Mouse (Mus musculus): ENCODE results near the gene Gm10354.
"Not testable (repeated sequence)": the region's sequence is repeated elsewhere in the genome, so short reads cannot be mapped to it uniquely, and the experiment has no call there.

The Gm10354 gene

DNA sequence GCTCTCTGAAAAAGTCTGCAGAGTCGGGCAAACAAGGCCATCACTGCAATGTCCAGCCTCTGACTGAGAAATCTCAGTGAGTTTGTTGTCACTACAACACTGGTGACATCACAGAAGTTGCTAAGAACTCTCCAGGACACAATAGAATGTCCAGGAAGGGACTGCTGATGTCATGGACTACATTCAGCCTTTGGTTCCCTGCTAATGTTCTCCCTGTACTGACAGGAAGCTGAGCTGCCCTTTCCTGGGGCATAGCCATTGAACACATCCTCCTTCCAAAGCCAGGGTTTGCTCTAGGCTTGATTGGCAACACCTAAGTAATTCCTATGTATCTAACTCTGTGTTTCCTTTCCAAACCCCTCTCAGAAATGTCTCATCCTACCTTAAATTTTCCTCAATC is at the start of gene Gm10354:
Gene Gm10354, minus strand, starts transcription at position 101 of the 400 bp plus-strand sequence.
- DNase-seq, result not testable (repeated sequence)

DNA sequence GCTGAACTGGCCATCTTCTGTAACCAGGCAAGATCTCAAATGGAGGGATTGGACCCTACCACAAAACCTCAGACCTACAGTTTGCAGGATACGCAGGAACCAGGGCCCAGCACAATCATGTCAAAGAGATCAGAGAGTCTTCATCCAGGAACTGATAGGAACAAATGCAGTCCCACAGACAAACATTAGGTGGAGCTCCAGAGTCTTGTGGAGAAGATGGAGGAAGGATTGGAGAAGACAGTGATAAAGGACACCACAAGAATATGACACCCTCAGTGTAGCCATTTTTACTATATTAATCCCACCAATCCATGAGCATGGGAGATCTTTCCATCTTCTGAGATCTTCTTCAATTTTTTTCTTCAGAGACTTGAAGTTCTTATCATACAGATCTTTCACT is 45.6 kb upstream of the Gm10354 start:
- peak in 1 of 2 experiments; percentile 4 for DNase-seq

DNA sequence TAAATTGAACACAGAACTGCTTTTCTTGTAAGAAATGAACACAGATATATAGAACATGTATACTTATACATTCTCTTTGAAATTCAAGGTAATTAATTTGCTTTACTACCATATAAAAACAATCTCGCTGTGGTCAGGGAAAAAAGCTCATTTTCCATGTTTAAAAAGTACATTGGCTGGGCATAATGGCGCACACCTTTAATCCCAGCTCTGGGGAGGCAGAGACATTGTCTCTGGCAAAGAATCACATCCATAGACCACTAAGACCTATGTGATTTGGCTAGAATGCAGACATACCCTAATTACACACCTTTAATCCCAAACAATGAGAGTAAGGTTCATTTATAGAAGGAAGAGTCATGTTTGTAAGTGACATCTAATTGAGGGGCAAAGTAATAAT is 41.3 kb upstream of the Gm10354 start:
- not testable (repeated sequence) for DNase-seq

DNA sequence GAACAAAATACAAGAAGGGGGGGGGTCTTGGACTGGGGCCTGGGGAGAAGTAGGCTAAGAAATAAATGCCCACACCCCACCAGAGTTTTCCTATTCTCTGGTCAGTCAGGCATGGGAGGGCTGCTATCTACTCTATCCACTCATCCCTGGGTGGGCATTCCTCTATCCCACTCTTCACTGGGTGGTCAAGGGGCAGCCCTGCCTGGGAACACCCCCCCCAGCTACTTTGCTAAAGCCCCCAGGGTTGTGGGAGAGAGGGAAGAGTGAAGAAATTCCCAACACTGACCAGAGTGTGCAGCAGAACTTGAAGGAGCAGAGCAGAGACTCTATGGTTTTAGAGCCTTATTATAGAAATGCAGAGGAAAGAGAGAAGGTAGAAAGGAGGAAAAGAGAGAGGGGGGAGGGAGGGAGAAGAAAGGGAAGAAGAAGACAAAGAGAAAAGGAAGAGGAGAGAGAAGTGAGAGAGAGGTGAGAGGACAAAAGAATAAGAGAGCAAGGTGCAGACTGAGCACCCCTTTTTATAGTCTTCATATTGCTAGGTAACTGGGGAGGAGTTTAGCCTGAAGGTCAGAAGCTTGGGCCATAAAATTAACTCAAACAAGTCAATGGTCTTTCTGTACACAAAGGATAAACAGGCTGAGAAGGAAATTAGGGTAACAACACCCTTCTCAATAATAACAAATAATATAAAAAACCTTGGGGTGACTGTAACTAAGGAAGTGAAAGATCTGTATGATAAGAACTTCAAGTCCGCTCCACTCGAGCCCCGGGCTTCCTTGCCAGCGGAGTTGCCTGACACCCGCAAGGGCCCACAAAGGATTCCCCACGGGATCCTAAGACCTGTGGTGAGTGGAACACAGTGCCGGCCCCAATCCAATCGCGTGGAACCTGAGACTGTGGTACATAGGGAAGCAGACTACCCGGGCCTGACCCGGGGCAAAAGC is 32.2 kb upstream of the Gm10354 start:
- not testable (repeated sequence) for DNase-seq

DNA sequence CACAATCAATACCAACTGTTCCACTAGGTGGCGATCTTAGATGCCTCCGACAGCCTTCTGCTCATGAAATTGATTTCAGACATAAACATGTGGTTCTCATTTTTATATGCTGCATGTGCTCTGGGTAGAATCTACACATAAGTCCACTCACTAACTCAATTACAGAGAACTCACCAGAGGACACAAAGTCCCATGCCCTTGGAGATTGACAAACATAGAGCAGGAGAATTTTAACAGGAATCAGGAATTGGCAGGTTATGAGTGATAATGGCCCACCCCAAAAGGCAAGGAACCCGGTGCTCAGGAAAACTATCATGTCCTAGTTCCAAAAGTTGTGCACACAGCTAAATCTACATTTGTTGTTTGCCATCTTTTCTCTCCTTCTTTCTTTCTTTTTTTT is 28.2 kb upstream of the Gm10354 start:
- not testable (repeated sequence) for DNase-seq

DNA sequence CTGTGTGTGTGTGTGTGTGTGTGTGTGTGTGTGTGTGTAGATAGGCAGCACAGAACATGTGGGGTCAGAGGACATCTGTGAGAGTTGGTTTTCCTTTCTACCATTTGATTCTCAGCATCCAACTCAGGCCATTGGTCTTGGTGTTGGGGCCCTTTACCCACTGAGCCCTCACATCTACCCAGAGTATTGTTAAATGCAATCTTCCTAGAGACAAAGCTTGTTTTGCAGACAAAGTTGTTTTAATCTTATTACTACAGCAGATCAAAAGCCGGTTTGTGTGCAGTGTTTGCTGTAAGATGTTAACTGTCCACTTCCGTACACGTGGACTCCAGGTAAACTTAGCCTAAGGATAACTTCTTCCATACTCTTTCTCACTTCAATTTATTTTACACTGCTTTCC is 27.6 kb upstream of the Gm10354 start:
- DNase-seq, result not testable (repeated sequence)

DNA sequence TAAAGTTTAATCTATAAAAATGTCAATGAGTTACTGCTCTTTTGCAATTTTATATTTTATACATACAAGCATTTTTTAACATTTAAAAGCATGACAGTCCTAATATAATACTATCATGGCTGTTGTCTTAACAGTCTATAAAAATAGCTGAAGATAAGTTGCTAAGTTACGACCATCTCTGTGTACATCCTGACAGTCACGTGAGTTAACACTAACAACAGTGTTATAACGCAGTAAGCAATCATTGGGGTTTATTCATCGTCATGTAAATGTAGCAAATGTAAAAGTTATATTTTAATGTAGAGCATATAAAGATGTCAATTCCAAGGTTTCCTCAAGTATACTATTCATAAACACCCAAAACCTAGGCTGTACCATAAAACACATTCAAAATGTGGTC is 26.8 kb upstream of the Gm10354 start:
- DNase-seq, result not testable (repeated sequence)

DNA sequence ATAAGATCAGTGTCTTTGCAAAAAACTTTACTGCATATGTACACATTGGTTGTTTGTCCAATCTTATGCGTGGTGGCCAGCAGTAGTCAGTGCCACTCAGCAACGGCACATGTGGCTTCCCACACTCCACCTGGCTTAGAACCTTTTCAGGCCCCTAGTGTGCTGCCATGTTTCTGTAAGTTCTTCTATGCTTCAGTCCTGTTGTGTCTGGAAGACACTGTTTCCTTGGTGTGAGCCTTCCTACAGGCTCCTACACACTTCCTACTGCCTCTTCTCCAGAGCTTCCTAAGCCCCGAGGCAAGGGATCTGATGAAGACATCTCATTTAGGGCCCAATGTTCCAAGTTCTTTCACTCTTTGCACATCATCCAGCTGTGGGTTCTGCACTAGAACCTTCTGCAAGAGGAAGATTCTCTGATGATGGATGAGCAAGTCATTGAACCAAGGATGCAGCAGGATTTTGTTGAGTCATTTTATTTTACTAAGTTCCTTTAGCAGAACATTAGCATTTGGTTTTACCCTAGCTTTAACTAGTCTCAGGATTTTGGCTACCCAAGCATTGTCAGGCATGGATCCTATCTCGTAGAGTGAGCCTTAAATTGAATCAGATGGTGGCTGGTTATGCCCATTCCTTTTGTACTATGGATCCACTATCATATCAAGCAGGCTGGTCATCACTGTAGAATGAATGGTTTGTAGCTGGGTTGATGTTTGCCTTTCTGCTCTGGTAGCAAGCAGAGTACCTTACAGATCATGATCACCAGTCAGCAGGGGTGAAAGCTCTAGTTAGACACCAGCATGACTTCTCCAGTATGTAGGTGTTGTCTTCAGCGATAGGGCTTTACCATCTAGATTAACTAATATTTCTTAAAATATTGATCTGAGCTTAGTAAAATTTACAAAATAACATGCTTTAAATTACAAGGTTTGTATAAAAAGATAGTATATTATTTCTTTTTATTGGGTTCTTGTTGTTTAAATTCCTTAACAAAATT is 26.1 kb upstream of the Gm10354 start:
- DNase-seq, result not testable (repeated sequence)

DNA sequence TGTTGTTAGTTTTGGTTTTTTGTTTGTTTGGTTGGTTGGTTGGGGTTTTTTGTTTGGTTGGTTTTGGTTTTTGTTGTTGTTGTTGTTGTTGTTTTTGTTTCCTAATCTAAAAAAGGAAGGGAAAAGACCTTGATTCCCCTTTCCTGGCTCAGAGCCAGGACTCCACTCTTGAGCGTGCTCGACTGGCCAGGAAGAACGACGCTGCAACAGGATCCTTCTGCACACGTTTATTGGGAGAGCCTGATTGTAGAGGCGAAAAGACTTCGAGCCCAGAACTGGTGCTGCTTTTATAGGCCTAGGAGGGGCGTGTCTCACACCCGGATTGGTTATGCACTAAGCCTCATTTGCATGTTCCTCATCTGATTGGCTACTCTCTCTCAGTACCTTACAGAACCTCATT is 19.3 kb upstream of the Gm10354 start:
- DNase-seq, result not testable (repeated sequence)

DNA sequence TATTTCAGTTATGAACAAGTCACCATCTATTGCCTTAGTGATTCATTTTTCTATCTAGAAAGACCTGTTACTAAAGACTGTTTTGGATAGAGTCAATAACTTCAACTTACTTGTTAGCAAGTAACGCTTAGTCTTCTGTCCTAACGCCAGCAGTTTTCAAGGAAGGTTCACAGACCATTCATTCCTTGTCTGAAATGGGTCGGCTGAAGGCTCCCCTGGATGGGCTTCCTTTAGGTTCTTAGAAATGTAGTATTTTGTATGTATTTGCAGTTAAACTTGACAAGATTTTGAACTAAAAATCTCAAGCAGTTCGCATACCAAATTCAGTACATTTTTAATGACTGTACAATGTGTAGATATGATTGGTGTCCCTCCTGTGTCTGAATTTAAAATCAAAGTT is 18.8 kb upstream of the Gm10354 start:
- not testable (repeated sequence) for DNase-seq

DNA sequence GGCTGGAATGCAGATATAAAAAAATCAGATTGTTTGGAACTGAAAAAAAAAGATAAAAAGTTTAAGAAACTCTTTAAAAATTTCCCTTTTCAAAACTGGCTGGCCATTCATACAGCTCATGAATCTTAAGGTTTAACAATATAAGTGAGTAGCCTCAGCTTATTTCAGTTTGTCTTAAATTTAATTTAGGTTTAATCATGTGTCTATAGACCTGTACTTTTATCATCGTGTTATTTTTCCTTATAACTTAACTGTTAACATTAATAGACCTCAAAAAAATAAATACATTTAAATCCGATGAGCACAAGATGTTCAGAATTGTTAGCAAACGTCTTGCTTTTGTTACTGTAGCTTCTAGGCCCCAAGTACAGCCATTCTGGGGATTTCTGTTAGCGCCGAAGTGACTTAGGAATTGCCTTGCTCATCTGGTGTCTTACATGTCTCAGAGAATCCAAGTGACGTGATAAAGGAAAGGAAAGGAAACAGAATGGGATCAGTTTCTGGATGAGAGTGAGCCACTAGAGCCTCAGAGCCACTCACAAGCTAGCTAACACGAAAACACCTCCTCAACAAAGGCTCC is 18.0 kb upstream of the Gm10354 start:
- not testable (repeated sequence) for DNase-seq

DNA sequence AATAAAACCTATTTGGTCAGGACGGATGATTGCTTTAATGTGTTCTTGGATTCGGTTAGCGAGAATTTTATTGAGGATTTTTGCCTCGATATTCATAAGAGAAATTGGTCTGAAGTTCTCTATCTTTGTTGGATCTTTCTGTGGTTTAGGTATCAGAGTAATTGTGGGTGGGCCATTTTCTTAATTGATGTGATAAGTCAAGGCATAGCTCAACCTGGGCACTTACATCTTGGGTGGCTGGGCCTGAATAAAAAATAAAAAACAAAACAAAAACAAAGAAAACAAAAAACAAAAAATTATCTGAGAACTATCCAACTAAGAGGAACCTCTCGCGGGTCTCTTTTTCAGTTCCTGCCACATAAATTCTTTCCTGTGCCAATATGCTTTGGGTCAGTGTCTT is 15.4 kb upstream of the Gm10354 start:
- not testable (repeated sequence) for DNase-seq

DNA sequence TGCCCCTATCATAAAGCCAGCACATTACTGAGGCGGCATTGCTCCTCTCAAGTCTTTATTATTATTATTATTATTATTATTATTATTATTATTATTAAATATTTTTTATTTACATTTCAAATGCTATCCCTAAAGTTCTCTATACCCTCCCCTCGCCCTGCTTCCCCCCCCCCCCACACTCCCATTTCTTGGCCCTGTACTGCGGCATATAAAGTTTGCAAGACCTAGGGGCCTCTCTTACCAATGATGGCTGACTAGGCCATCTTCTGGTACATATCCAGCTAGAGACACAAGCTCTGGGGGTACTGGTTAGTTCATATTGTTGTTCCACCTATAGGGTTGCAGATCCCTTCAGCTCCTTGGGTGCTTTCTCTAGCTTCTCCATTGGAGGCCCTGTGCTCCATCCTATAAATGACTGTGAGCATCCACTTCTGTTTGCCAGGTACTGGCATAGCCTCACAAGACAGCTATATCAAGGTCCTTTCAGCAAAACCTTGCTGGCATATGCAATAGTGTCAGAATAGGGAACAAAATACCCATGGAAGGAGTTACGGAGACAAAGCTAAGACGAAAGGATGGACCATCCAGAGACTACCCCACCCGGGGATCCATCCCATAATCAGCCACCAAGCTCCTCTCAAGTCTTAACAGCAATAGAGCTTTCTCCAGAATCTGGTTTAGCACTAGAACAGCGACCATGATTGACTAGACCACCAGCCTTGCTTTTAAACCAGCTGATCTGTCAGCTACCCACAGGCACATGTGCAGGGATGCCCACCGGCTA is 11.8 kb upstream of the Gm10354 start:
- DNase-seq, result not testable (repeated sequence)

DNA sequence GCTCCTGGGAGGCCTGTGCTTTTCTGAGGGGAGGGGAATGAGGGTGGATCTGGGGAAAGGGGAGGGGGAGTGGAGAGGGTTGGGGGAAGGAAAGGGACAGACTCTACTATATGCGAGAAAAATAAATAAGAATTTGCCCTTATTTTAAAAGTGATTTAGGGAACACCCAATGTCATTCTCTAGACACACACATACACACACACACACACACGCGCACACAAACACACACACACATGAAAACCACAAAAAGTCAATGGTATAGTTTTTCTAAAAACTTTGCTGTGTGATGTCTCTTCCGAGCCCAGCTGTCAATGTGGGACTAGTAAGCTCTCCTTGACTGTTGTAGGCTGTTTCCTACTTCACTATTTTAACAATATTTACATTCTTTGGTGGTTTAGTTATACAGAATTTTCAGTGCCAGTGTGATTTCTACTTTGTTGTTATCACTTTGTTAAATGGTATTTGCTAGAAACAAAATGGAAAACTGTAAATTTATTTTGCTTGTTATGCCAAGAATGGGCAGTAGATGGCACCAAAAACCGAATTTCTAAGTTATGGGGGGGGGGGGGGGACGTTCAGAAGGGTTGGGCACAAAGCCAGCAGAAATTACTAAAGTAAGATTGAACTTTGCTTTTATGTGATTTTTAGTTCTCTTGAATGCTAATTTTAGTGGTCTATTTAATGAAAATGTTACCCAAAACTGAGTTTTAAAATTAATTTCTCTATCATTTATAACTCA is 8.1 kb upstream of the Gm10354 start:
- DNase-seq, result peak in 1 of 2 experiments; percentile 3

DNA sequence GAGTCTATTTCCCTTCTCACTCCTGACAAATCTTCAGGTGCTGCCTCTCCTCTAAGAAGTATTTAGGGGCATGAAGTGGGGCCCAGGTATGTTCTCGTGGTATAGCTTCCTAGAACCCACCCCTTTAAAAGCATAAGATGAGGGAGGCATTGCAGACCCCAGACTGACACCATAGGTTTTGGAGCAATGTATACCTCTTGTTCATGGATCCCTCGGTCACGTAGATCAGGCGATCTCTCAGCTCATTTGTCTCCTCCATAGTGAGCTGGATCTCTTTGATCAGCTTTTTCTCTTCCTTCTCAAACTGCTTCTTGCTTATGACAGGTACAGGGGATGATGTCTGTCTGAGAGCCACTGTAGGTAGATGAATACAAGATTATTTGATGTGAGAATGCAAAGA is 1.4 kb downstream of the Gm10354 start:
- DNase-seq, result not testable (repeated sequence)

DNA sequence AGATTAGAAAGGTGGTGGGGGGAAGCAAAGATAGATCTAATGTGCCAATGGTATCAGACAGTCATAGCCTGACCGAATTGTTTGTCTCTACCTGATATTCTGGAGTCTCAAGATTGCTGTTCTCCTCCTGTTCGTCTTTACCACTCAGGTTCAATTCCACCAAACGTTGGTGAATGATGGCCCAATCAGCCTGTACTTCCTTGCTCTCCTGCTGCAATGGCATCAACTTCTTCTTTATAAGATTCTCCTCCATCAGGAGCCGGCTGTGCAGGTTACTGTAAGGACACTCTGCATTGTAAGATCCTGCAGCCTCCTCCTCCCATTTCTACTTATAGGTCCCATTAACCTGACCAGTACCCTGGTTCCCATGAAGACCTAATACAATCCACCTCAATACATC is 3.4 kb downstream of the Gm10354 start:
- not testable (repeated sequence) for DNase-seq

DNA sequence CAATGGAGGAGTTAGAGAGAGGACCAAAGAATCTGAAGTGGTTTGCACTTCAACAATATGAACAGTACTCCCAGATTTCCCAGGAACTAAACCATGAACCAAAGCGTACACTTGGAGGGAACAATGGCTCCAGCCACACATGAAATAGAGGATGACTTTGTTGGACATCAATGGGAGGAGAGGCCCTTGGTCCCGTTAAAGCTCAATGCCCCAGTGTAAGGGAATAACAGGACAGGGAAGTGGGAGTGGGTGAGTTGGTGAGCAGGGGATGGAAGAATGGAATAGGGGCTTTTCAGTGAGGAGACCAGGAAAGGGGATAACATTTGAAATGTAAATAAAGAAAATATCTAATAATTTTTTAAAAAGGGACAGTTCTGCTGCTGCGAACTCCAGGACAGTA is 5.9 kb downstream of the Gm10354 start:
- DNase-seq, result not testable (repeated sequence)

DNA sequence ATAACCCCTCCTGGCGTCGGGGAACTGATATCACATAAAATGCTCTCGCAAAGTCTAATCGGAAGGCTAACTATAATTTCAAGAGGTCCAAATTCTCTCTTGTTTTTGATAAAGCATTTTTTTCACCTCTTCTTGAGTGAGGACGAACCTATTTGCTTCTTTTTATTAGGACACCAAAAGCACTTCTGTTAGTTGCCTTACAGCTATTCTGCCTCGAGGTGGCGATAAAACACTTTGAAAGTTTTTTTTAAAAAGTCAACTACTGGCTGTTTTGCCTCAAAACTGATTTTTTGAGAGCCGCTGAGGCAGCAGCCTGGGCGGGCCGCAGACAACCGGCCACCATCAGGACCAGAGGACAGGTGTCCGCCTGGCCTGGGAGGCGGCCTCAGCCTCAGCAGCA is 14.9 kb downstream of the Gm10354 start:
- not testable (repeated sequence) for DNase-seq

DNA sequence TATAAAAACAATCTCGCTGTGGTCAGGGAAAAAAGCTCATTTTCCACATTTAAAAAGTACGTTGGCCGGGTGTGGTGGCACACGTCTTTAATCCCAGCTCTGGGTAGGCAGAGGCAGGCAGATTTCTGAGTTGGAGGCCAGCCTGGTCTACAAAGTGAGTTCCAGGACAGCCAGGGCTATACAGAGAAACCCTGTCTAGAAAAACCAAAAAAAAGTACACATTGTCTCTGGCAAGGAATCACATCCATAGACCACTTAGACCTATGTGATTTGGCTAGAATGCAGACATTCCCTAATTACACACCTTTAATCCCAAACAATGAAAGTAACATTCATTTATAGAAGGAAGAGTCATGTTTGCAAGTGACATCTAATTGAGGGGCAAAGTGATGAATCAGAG is 17.2 kb downstream of the Gm10354 start:
- not testable (repeated sequence) for DNase-seq

DNA sequence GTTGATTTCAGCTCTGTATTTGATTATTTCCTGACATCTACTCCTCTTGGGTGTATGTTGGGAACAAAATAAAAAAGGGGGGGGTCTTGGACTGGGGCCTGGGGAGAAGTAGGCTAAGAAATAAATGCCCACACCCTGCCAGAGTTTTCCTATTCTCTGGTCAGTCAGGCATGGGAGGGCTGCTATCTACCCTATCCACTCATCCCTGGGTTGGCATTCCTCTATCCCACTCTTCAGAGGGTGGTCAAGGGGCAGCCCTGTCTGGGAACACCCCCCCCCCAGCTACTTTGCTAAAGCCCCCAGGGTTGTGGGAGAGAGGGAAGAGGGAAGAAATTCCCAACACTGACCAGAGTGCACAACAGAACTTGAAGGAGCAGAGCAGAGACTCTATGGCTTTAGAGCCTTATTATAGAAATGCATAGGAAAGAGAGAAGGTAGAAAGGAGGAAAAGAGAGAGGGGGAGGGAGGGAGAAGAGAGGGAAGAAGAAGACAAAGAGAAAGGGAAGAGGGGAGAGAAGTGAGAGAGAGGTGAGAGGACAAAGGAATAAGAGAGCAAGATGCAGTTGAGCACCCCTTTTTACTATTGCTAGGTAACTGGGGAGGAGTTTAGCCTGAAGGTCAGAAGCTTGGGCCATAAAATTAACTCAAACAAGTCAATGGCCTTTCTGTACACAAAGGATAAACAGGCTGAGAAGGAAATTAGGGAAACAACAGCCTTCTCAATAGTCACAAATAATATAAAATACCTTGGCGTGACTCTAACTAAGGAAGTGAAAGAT is 22.6 kb downstream of the Gm10354 start:
- not testable (repeated sequence) for DNase-seq
